Mouse (Mus musculus): Measurements from ENCODE around the gene Bok.
"Not testable (repeated sequence)": the region's sequence is repeated elsewhere in the genome, so short reads cannot be mapped to it uniquely, and the experiment has no call there.

- TF ChIP-seq CTCF (IDR thresholded peaks at IDR 0.05; ENCODE audit: control insufficient read depth, insufficient read depth, low read length); POLR2A (IDR thresholded peaks at IDR 0.05; ENCODE audit: borderline replicate concordance, control insufficient read depth, low read depth, low read length): not testable (repeated sequence)
Observed at GRCm38 (mm10) chr1:93658559-93658958, 26.9 kb upstream of the Bok start, which contains the start of gene Stk25.

Data from bone marrow, adult 2 months (tissue).